Mouse (Mus musculus) kidney, adult 2 months (tissue): Measurements from ENCODE around the gene Crip2. TPM values are rescaled to one million over a fixed set of nuclear protein-coding genes. Genes with fewer than 3 reads are reported as not detected.

Source experiments
- DNase-seq: peaks from one replicate; pipeline ENCODE4 v3.0.0; 2021
- H3K27ac ChIP-seq: fragments of 200-500 bp; 2 replicates; pipeline ENCODE4 v1.5.1; 2012; ENCODE audit warnings: low read depth, low read length, control low read depth, inconsistent platforms; ENCODE audit not compliant: insufficient read depth
- H3K27me3 ChIP-seq: fragments of 200-500 bp; replicated peaks from 2 replicates; pipeline ENCODE4 v1.6.1; 2012; ENCODE audit warnings: mild to moderate bottlenecking, moderate library complexity, low read length, inconsistent platforms; ENCODE audit not compliant: control insufficient read depth, insufficient read depth
- H3K36me3 ChIP-seq: fragments of 200-500 bp; 2 replicates; pipeline ENCODE4 v1.6.1; 2012; ENCODE audit warnings: mild to moderate bottlenecking, moderate library complexity, low read length, inconsistent platforms; ENCODE audit not compliant: control insufficient read depth, insufficient read depth
- H3K4me1 ChIP-seq: fragments of 200-500 bp; 2 replicates; pipeline ENCODE4 v1.6.1; 2011; ENCODE audit warnings: low read length; ENCODE audit not compliant: control insufficient read depth, insufficient read depth
- H3K4me3 ChIP-seq: fragments of 200-500 bp; 2 replicates; pipeline ENCODE4 v1.5.1; 2011; ENCODE audit warnings: mild to moderate bottlenecking, low read depth, low read length, control low read depth; ENCODE audit not compliant: insufficient read depth
- CTCF ChIP-seq: fragments of 200-500 bp; conservative IDR thresholded peaks from 2 replicates; pipeline ENCODE4 v1.5.1; 2011; ENCODE audit warnings: low read depth, mild to moderate bottlenecking, control low read depth, low read length, moderate library complexity, mixed read lengths; ENCODE audit not compliant: insufficient read depth, insufficient read length
- POLR2A ChIP-seq: fragments of 200-500 bp; IDR thresholded peaks from one replicate; pipeline ENCODE4 v1.6.1; 2011; ENCODE audit warnings: low read depth, low read length, control low read depth
- WGBS: fragments of 180-500 bp; shearing (Covaris S2); methylation state at CpG from one replicate; pipeline ENCODE4 v1.1.7; 2018; 5-methylcytosine and 5-hydroxymethylcytosine counted together
- polyA plus RNA-seq: library from polyadenylated mRNA; depleted of rRNA; stranded (reverse); fragments of >200 nt; gene quantifications from 2 replicates; pipeline ENCODE4 v1.2.3, GENCODE M21; 2012

Crip2 gene
- polyA plus RNA-seq, 1 experiment = 221 TPM

DNA sequence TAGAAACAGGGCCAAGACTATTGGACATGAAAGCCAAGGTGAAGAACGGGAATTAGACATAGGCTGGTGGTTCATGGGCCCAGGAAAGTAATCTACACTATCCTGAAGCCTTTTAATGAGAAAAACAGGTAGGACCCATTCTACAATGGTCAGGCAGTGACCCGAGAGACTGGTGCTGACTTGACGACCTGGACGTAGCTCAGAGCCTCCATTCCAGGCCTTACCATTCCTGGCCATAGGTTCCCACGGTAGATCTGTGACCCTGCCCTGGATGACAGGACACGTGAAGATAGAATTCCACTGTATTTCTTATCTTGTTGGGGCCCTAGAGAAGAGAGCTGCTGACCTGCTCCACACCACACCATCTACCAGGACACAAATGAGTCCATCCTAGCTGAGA lies 1.7 kb upstream of the Crip2 start:
- peaks cover 1% of the 10 kb centered on the region; the same call in 1 of the 2 replicates for H3K36me3 ChIP-seq
- TF ChIP-seq POLR2A (no peak), CTCF (no peak)
- WGBS = 69% methylated on average over 6 of the region's 6 CpGs
- no peak overlapping the region for H3K27ac ChIP-seq
- no peaks in the 10 kb centered on the region for H3K27me3 ChIP-seq
- H3K4me1 ChIP-seq = peaks cover 5% of the 10 kb centered on the region
- H3K4me3 ChIP-seq = no peak overlapping the region
- no peak for DNase-seq

DNA sequence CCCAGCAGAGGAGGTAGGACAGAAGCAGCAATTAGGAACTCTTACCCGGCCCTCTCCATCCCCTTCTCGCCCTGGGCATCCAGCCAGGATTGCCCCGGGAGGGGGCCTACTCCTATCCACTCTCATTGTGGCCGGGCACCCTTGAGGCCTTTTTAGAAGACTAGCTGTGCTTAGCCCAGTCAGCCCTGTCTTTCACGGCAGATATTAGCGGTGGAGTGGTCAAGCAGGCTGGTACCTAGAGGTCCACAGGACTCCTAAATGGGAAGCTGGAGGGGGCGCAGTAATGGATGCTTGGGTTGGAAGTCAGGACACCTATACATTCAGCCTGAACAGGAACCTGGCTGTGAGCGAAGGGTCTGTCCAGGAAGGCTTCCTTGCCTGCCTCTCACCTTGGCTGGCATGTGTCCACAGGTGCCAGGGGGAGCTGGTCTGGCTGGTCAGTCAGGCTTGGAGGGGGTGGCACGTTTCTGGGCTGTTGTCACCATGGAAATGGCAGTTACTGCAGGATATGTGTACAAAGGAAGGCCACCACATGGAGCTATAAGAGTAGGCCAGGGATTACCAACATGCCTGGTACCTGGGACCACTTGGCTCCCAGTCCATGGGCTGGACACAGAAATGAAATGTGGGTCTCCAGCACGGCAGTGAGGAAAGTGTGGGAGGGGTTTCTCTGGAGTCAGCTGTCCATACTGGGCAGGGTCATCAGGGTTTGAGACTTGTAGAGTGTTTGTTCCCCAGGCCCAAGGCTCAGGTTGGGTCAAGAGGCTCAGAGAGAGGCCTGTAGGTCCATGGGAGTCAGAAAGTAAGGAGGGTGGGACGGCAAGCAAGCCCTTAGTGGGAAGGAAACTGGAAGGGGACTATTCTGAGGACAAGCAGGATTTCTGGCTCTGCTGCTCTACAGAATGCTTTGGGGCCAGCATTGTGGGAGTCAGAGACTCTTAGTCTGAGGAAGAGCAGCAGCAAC lies 853 bp upstream of the Crip2 start:
- TF ChIP-seq POLR2A (no peak), CTCF (no peak)
- Histone ChIP-seq H3K4me3 (no peak overlapping the region), H3K4me1 (peaks cover 5% of the 10 kb centered on the region), H3K36me3 (peaks cover 1% of the 10 kb centered on the region; the same call in 1 of the 2 replicates), H3K27ac (peak overlapping the region; percentile 53), H3K27me3 (no peaks in the 10 kb centered on the region)
- peak; percentile 69 for DNase-seq
- 46% methylated on average over 11 of the region's 11 CpGs for WGBS

- 5% methylated on average over 49 of the region's 49 CpGs for WGBS
- peak; percentile 59 for DNase-seq
- H3K4me1 ChIP-seq = peaks cover 6% of the 10 kb centered on the region
Observed at GRCm38 (mm10) chr12:113140616-113141411, 778 bp downstream of the Crip2 start.

DNA sequence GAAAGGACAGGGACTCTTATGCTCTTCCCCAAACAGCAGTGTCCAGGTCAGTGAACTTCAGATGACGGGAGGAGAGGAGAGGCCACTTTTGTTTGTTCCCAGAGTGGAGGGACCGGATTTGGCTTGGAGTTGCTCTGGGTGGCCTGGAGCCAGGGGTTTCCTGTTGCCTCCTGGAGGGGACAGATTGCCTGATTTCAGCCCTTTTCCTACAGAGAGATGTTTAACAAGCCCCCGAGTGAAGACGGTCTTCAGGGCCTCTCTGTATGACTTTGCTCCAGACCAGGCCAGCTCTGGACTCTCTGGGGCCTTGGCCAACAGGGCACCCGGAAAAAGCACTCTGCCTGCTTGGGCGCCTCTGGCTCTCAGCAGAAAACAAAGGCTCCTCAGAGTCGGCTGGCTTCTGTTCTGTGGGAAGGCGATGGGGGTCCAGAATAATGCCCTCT lies 1.5 kb downstream of the Crip2 start:
- Histone ChIP-seq H3K4me3 (peak overlapping the region; percentile 72), H3K36me3 (no peaks in the 10 kb centered on the region), H3K27me3 (no peaks in the 10 kb centered on the region), H3K4me1 (peaks cover 12% of the 10 kb centered on the region), H3K27ac (peak overlapping the region; percentile 69)
- TF ChIP-seq CTCF = no peak
- no peak for TF ChIP-seq POLR2A
- WGBS = 24% methylated on average over 8 of the region's 8 CpGs
- peak; percentile 80 for DNase-seq

More at GRCm38 (mm10) chr12:113140616-113141411, 778 bp downstream of the Crip2 start:
- H3K36me3 ChIP-seq = no peaks in the 10 kb centered on the region
- TF ChIP-seq POLR2A = no peak
- TF ChIP-seq CTCF = no peak
- H3K27me3 ChIP-seq = no peaks in the 10 kb centered on the region
- H3K4me3 ChIP-seq = peak overlapping the region; percentile 72
- peak overlapping the region; percentile 69 for H3K27ac ChIP-seq

DNA sequence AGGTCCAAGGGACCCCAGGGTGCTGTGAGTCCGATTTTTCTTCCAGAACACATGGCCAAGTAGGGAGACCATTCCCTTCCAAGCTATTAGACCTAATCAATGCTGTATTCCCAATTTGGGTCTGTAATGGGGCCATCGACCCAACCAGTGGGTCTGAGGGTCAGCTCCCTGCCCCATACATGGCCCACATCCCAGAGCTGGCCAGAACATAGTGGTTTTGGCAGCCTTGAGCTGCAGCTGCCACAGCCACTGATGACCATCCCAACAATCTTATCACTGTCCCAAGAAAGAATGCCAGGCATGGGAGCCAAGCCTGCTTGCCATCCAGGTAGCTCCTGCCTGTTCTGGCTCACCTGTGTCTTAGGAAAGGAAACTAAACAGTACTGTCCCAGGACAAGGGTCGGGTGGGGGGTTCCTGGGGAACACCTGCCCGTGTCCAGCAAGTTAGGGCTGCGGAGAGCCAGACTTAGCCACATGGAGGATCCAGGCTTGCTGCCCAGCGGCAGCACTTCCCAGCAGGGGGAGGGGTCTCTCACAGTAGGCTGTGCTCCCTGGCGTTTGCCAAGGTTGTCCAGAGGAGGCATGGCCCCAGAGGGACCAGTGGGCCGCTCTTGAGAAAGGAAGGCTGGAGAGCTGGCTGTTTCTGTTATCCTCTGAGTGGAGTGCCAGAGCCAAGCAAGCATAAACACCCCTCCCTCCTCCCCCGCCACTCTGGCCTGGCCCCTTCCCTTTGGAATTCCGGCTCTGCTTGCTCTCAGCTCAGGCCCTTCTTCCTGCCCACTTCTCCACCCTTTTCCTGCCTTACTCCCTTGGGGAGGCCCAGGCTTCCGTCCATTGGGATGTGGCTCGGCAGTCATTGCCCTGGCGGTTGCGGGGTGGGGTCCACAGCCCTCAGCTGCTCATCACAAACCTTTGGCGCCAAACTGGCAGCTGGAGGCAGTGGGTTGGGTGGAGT lies 2.3 kb downstream of the Crip2 start:
- Histone ChIP-seq H3K27ac (peak overlapping the region; percentile 86), H3K27me3 (no peaks in the 10 kb centered on the region), H3K36me3 (no peaks in the 10 kb centered on the region), H3K4me1 (peaks cover 15% of the 10 kb centered on the region), H3K4me3 (peak overlapping the region; percentile 72)
- DNase-seq = peak; percentile 94
- WGBS = 17% methylated on average over 15 of the region's 15 CpGs
- TF ChIP-seq POLR2A (no peak), CTCF (no peak)

DNA sequence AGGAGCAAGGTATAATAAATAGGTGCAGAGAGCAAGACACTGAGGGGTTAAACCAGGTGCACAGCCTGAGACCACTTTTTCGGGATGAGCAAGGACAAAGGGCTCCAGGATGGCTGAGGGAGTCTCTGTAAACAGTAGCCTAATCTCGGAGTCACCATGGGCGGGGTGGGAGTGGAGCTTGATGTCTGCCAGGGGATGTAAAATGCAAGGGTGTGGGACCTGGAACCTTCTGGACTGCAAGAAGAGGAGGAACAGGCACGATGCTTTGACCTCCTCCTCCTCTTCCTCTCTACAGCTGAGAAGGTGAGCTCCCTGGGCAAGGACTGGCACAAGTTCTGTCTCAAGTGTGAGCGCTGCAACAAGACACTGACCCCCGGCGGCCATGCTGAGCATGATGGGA lies 3.1 kb downstream of the Crip2 start:
- H3K4me3 ChIP-seq = peak overlapping the region; percentile 19
- no peaks in the 10 kb centered on the region for H3K36me3 ChIP-seq
- peaks cover 15% of the 10 kb centered on the region for H3K4me1 ChIP-seq
- H3K27ac ChIP-seq = peak overlapping the region; percentile 86
- 39% methylated on average over 7 of the region's 7 CpGs for WGBS
- no peak for TF ChIP-seq CTCF
- no peak for TF ChIP-seq POLR2A
- DNase-seq = no peak
- H3K27me3 ChIP-seq = no peaks in the 10 kb centered on the region
